Mouse (Mus musculus) testis, postnatal 14 days (tissue): ENCODE data around the gene Phf13.

ENCODE experiments used
- DNase-seq: peaks from one replicate; pipeline ENCODE4 v3.0.0; 2021; ENCODE audit warnings: low spot score

The Phf13 gene

GRCm38 (mm10) chr4:151988342-151989109, 7.5 kb downstream of the Phf13 start, which contains the start of gene Thap3:
Gene Thap3 (minus strand): TSS chr4:151988997.
- DNase-seq, result peak; percentile 86

DNA sequence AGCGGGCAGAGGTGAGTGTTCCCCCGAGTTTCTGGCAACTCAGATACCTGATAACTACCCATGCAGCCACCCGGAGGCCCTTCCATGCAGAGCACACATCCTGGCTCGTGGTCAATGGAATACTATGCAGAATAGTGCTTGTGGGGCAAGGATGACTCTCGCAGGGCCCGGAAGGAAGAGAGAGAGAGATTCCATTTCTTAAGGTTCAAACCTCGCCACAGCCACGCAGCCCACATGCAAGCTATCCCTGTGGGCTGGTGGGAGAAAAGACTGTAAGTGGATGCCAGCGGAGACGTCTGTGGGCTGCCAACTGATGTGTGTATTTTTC, 8.1 kb downstream of the Phf13 start:
- no peak for DNase-seq

GRCm38 (mm10) chr4:151986650-151987049, 9.4 kb downstream of the Phf13 start:
- DNase-seq, result peak; percentile 14

- DNase-seq, result no peak
Measured at GRCm38 (mm10) chr4:151985886-151986285, 10.2 kb downstream of the Phf13 start.

DNA sequence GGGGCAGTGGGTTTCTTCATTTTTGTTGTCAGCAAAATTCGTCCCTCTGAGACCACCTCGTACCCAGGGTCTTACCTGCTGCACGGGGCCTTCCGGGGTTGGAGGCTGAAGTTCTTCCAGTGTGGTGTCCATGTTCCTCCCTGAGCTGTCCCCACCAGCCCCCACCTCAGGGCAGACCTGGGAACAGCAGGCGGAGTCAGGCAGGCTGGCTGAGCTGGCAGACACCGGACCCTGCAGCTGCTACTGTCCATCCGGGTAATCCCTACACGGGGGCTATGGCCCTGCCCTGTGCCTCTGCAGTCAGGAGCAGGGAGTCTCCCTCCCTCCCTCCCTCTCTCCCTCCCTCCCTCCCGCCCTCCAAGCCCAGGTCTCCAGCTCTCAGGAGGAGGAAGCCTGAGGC, 12.5 kb downstream of the Phf13 start:
- DNase-seq, result no peak

- no peak for DNase-seq
Measured at GRCm38 (mm10) chr4:151983043-151983442, 13.0 kb downstream of the Phf13 start.

- DNase-seq, result peak; percentile 61
Measured at GRCm38 (mm10) chr4:151981363-151981762, 14.7 kb downstream of the Phf13 start.

- no peak for DNase-seq
Measured at GRCm38 (mm10) chr4:151980699-151981098, 15.4 kb downstream of the Phf13 start.

- no peak for DNase-seq
Measured at GRCm38 (mm10) chr4:151977748-151978147, 18.3 kb downstream of the Phf13 start.

GRCm38 (mm10) chr4:151975441-151975840, 20.6 kb downstream of the Phf13 start:
- no peak for DNase-seq

GRCm38 (mm10) chr4:151972221-151972967, 23.7 kb downstream of the Phf13 start:
- no peak for DNase-seq

DNA sequence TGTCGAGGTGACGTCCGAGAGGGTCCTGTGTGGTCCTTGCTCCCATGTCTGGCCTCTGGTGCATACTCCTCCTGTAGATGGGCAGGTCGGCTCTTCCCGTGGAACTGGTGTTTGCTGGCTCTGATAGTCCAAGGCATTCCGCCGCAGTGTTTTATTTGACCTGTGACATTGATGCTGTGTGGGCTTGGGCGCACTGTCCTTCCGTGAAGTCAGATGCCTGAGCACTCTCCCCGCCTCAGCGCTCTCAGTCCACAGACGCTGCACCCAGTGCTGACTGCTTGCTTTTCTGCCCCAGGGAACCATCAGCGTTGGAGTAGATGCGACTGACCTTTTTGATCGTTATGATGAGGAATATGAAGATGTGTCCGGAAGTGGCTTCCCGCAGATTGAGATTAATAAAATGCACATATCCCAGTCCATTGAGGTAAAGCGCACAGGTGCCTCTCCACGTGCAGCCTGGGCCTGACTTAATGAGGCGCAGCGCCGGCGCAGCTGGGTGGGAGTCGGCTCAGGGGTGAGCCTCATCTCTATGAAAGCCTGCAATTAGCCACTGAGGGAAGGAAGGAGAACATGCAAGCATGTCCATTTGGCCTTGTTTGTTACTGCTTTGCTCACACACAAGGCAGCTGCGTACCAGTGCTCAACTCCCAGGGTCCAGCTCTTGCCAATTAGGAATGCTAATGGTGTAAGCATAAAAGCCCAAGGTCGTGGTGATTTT, 27.7 kb downstream of the Phf13 start:
- no peak for DNase-seq

- no peak for DNase-seq
Measured at GRCm38 (mm10) chr4:151962817-151963216, 33.2 kb downstream of the Phf13 start.

GRCm38 (mm10) chr4:151960513-151960854, 35.6 kb downstream of the Phf13 start:
- no peak for DNase-seq

DNA sequence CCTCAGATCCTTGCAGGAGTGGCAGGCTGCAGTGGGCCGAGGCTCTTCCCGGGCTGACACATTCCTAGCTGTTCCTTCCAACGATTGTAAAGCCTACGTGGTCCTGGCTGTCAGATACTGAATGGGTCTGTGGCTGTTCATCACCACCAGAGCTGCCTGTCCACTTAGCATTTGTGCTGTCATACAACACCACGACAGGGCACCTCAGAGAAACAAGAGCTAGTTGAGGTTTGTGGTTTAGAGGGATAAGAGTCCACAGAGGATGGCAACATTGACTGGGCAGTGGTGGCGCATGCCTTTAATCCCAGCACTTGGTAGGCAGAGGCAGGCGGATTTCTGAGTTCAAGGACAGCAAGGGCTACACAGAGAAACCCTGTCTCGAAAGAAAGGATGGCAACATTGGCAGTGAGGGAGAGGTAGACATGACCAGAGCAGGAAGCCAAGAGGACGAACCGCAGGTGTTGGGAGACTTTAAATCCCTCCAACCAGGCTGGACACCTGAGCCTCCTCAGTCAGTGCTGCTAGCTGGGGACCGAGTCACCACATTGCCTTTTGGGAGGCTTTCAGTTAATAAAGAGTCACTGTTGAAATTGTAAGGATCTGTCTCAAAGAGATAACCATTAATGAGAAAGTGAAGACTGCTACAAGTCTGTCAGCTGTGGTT, 36.1 kb downstream of the Phf13 start:
- DNase-seq, result no peak

GRCm38 (mm10) chr4:151957584-151958315, 38.3 kb downstream of the Phf13 start:
- no peak for DNase-seq

DNA sequence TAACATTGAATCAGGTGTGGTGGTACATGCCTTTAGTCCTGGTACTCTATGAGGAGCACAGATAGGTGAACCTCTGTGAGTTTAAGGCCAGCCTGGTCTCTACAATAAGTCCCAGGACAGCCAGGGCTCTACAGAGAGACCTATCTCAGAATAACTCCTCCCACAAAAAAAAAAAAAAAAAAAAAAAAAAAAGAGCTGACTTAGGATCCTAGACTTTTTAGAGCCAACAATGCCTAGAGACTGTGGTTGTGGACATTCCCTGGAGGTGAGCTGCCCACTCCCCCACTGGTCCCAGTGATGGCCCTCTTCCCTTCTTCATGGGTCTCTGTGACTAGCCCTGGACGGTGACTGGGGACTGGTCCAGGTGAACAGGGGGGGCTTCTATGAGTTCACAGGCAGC, 40.3 kb downstream of the Phf13 start:
- DNase-seq, result no peak

DNA sequence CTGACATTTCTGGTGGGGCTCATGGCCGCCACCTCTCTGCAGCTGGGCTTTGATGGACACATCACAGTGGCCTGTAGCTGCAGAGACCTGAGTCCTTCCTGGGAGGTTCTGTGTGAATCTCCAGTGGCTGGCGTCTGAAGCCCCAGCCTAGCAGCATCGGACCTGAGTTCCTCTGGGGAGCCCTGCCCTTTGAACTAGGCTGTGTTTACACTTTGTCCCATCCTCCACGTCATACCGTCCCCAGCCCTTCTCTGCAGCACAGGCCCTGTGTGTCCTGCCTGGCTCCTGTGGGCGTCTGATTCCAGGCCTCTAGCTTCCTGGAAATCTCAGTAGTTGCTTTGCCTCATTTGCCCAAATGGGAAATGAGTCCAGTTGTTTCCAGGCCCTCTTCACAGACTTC, 42.8 kb downstream of the Phf13 start:
- DNase-seq, result no peak

- DNase-seq, result no peak
Measured at GRCm38 (mm10) chr4:151948497-151949471, 47.3 kb downstream of the Phf13 start.

- DNase-seq, result no peak
Measured at GRCm38 (mm10) chr4:151946211-151946610, 49.8 kb downstream of the Phf13 start.
